Mouse (Mus musculus) forebrain, embryonic 12.5 days (tissue): ENCODE data around the gene Chn1. TPM values are rescaled to one million over a fixed set of nuclear protein-coding genes. Genes with fewer than 3 reads are reported as not detected.

Experiments
- ATAC-seq: fragments of 200-750 bp; cut with Nextera tagmentation; 2 replicates; pipeline ENCODE4 v1.8.0; 2017; ENCODE audit warnings: moderate TSS enrichment; ENCODE audit not compliant: low FRiP score
- H3K27ac ChIP-seq: fragments of 300-500 bp; sonication (generic); 2 replicates; pipeline ENCODE4 v1.5.1; 2016; ENCODE audit warnings: mild to moderate bottlenecking
- H3K27me3 ChIP-seq: fragments of 300-500 bp; sonication (generic); 2 replicates; pipeline ENCODE4 v1.6.1; 2016; ENCODE audit warnings: mild to moderate bottlenecking
- H3K36me3 ChIP-seq: fragments of 300-500 bp; sonication (generic); replicated peaks from 2 replicates; pipeline ENCODE4 v1.6.1; 2016; ENCODE audit warnings: mild to moderate bottlenecking
- H3K4me1 ChIP-seq: fragments of 300-500 bp; sonication (generic); 2 replicates; pipeline ENCODE4 v1.6.1; 2016
- H3K4me2 ChIP-seq: fragments of 300-500 bp; sonication (generic); 2 replicates; pipeline ENCODE4 v1.6.1; 2016; ENCODE audit warnings: mild to moderate bottlenecking, moderate library complexity
- H3K4me3 ChIP-seq: fragments of 300-500 bp; sonication (generic); replicated peaks from 2 replicates; pipeline ENCODE4 v1.5.1; 2016; ENCODE audit warnings: mild to moderate bottlenecking
- H3K9ac ChIP-seq: fragments of 300-500 bp; sonication (generic); 2 replicates; pipeline ENCODE4 v1.6.1; 2016; ENCODE audit warnings: mild to moderate bottlenecking
- H3K9me3 ChIP-seq: fragments of 300-500 bp; sonication (generic); 2 replicates; pipeline ENCODE4 v1.6.1; 2016
- WGBS: fragments of 180-500 bp; shearing (Covaris S2); methylation state at CpG from one replicate; pipeline ENCODE4 v1.1.7; 2016; 5-methylcytosine and 5-hydroxymethylcytosine counted together
- polyA plus RNA-seq: library from polyadenylated mRNA; unstranded; fragments of >200 nt; fragmentation: Nextera tagmentation; extraction: Ambion mirVana; gene quantifications from 2 replicates; pipeline ENCODE4 v1.2.1, GENCODE M21; 2016

Chn1 gene
- polyA plus RNA-seq, 1 experiment from 2014 or later = 66.0 TPM

GRCm38 (mm10) chr2:73561665-73562063 is 213.5 kb downstream of the Chn1 start:
- peak overlapping the region; percentile 75 for H3K4me2 ChIP-seq
- H3K27me3 ChIP-seq = peaks cover 10% of the 10 kb centered on the region; the same call in 1 of the 2 replicates
- no peaks in the 10 kb centered on the region for H3K36me3 ChIP-seq
- H3K4me3 ChIP-seq = peak overlapping the region; percentile 43
- H3K27ac ChIP-seq = no peak overlapping the region
- no peaks in the 10 kb centered on the region for H3K9me3 ChIP-seq
- H3K9ac ChIP-seq = peak overlapping the region; percentile 41; the same call in 1 of the 2 replicates
- H3K4me1 ChIP-seq = peaks cover 21% of the 10 kb centered on the region
- ATAC-seq = peak; percentile 70
- 3% methylated on average over 8 of the region's 8 CpGs for WGBS

DNA sequence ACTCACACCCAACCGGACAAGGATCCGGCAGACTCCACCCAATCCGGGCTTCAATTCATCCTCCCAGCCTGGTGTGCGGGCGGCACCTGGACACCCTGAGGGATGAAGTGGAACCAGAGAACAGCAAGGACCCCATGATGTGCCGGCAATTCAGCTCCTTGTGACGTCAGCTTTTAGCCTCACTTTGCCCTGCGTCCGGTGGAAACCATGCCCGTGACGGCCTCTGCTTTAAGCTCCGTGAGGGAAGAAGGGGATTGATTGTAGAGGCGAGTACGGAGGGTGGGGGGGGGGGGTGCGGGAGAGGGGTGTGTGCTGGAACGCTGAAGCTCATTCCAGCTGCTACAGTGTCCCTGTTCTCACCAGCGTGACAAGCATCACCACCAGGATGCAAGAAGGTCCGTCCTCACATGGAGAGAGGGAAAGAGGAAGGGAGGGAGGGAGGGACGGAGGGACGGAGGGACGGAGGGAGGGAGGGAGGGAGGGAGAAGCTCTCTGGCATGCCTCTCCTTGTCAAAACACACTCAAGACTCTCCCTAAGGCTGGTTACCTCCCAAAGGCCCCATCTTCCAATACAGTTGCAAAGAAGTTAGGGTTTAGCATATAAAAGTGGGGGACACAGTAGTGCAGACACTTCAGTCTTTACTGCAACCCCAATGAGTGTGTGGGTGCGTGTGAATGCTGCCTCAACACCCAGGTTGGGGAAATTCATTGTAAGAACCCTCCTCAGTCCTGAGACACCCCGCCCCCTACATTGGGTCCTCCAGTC is 214.1 kb downstream of the Chn1 start:
- Histone ChIP-seq H3K27me3 (peaks cover 10% of the 10 kb centered on the region; the same call in 1 of the 2 replicates), H3K4me2 (peak overlapping the region; percentile 75), H3K9me3 (no peaks in the 10 kb centered on the region), H3K4me3 (peak overlapping the region; percentile 43), H3K36me3 (no peaks in the 10 kb centered on the region), H3K4me1 (peaks cover 18% of the 10 kb centered on the region), H3K27ac (no peak overlapping the region), H3K9ac (peak overlapping the region; percentile 41)
- WGBS = under 1% methylated on average over 23 of the region's 23 CpGs
- peak; percentile 61 for ATAC-seq

Other genes starting within 250 kb of the Chn1 start
- gene Wipf1, start 245.6 kb downstream of the Chn1 start, polyA plus RNA-seq = 4.3 and 5.5 TPM in 2 replicates
- gene Chrna1, start 195.0 kb downstream of the Chn1 start, polyA plus RNA-seq = 0.10 and 0.15 TPM in 2 replicates
- 98.5 and 100 TPM in 2 replicates for gene Atf2, start 117.3 kb upstream of the Chn1 start, polyA plus RNA-seq
- 710 and 725 TPM in 2 replicates for gene Atp5g3, start 136.0 kb upstream of the Chn1 start, polyA plus RNA-seq